Mouse (Mus musculus) testis, adult 2 months (tissue): ENCODE data around the gene Erich4.

Source experiments
- CTCF ChIP-seq: fragments of 200-500 bp; IDR thresholded peaks from 2 replicates; pipeline ENCODE4 v1.5.1; 2012; ENCODE audit warnings: low read depth, mild to moderate bottlenecking, inconsistent platforms, low read length, moderate library complexity; ENCODE audit not compliant: control insufficient read depth, insufficient read depth, insufficient replicate concordance
- POLR2A ChIP-seq: fragments of 200-500 bp; IDR thresholded peaks from 2 replicates; pipeline ENCODE4 v1.6.1; 2012; ENCODE audit warnings: low read depth, mild to moderate bottlenecking, inconsistent platforms, low read length, moderate library complexity; ENCODE audit not compliant: control insufficient read depth

- TF ChIP-seq POLR2A (no peak), CTCF (no peak)
These were observed 11.1 kb upstream of the Erich4 start, which contains the start of gene B3gnt8 for GRCm38 (mm10) chr7:25626509-25627430.
